Mouse (Mus musculus) kidney, postnatal 4 days (tissue): ENCODE data around the gene Cd2bp2.
"Not testable (repeated sequence)": the region's sequence is repeated elsewhere in the genome, so short reads cannot be mapped to it uniquely, and the experiment has no call there.

ENCODE experiments used
- DNase-seq, 2 experiments: peaks; one replicate each; pipeline ENCODE4 v3.0.0; 2021; ENCODE audit warnings: mixed read lengths in 2 of 2

Cd2bp2 gene

GRCm38 (mm10) chr7:127188305-127189276 lies 7.3 kb downstream of the Cd2bp2 start:
- DNase-seq = no peak

- DNase-seq = no peak
These were observed 8.5 kb downstream of the Cd2bp2 start for GRCm38 (mm10) chr7:127187351-127187750.

- peak in 1 of 2 experiments; percentile 40 for DNase-seq
These were observed 10.2 kb downstream of the Cd2bp2 start for GRCm38 (mm10) chr7:127185601-127186000.

GRCm38 (mm10) chr7:127184720-127185119 lies 11.1 kb downstream of the Cd2bp2 start:
- no peak for DNase-seq

- peak; percentile 34 to 62 for DNase-seq
These were observed 12.0 kb downstream of the Cd2bp2 start for GRCm38 (mm10) chr7:127183828-127184227.

- no peak for DNase-seq
These were observed 12.5 kb downstream of the Cd2bp2 start for GRCm38 (mm10) chr7:127183345-127183744.

GRCm38 (mm10) chr7:127181724-127182123 lies 14.1 kb downstream of the Cd2bp2 start:
- DNase-seq = not testable (repeated sequence)

GRCm38 (mm10) chr7:127180783-127181182 lies 15.1 kb downstream of the Cd2bp2 start:
- no peak for DNase-seq

- DNase-seq = no peak
These were observed 18.9 kb downstream of the Cd2bp2 start for GRCm38 (mm10) chr7:127176937-127177336.

- DNase-seq = no peak
These were observed 29.3 kb downstream of the Cd2bp2 start for GRCm38 (mm10) chr7:127166501-127166900.

- no peak for DNase-seq
These were observed 30.0 kb downstream of the Cd2bp2 start for GRCm38 (mm10) chr7:127165607-127166493.

GRCm38 (mm10) chr7:127164002-127164401 lies 31.8 kb downstream of the Cd2bp2 start:
- no peak for DNase-seq

GRCm38 (mm10) chr7:127162546-127162945 lies 33.3 kb downstream of the Cd2bp2 start:
- no peak for DNase-seq

GRCm38 (mm10) chr7:127157548-127157947 lies 38.3 kb downstream of the Cd2bp2 start:
- DNase-seq = no peak

GRCm38 (mm10) chr7:127153477-127153876 lies 42.4 kb downstream of the Cd2bp2 start:
- DNase-seq = no peak

GRCm38 (mm10) chr7:127152464-127152863 lies 43.4 kb downstream of the Cd2bp2 start:
- DNase-seq = no peak

GRCm38 (mm10) chr7:127147901-127148300 lies 47.9 kb downstream of the Cd2bp2 start:
- DNase-seq = no peak

- DNase-seq = no peak
These were observed 49.6 kb downstream of the Cd2bp2 start for GRCm38 (mm10) chr7:127146267-127146603.

- DNase-seq = no peak
These were observed 50.2 kb downstream of the Cd2bp2 start for GRCm38 (mm10) chr7:127145387-127146266.

- no peak for DNase-seq
These were observed 51.4 kb downstream of the Cd2bp2 start for GRCm38 (mm10) chr7:127144412-127144811.

- no peak for DNase-seq
These were observed 53.2 kb downstream of the Cd2bp2 start for GRCm38 (mm10) chr7:127142666-127143065.

GRCm38 (mm10) chr7:127142214-127142613 lies 53.6 kb downstream of the Cd2bp2 start:
- no peak for DNase-seq
